Mouse (Mus musculus): ENCODE measurements around the gene Tcp11x2. TPM values are rescaled to one million over a fixed set of nuclear protein-coding genes. Genes with fewer than 3 reads are reported as not detected.

Gene Tcp11x2
- not detected in 2 replicates for polyA plus RNA-seq (2012; rRNA removed; ENCODE audit: low replicate concordance)

GRCm38 (mm10) chrX:135693633-135694032 is at the start of gene Tcp11x2:
TSS of gene Tcp11x2 (minus strand) at chrX:135693790.

GRCm38 (mm10) chrX:135742304-135743055 is 48.9 kb upstream of the Tcp11x2 start, which contains the start of the genes Armcx5 and Gprasp1:
TSS of gene Armcx5 (plus strand) at chrX:135742733.
TSS of gene Gprasp1 (plus strand) at chrX:135742733.

GRCm38 (mm10) chrX:135725161-135725560 is 31.6 kb upstream of the Tcp11x2 start, which contains the start of gene Tmsb15a:
TSS of gene Tmsb15a (minus strand) at chrX:135725261.

GRCm38 (mm10) chrX:135627605-135628004 is 66.0 kb downstream of the Tcp11x2 start, which contains the start of gene Prame:
TSS of gene Prame (minus strand) at chrX:135627705.

Other genes starting within 250 kb of the Tcp11x2 start
- not detected in 2 replicates for gene AV320801, start 199.2 kb downstream of the Tcp11x2 start, polyA plus RNA-seq (2012; rRNA removed; ENCODE audit: low replicate concordance)
- gene Nxf7, start 95.0 kb downstream of the Tcp11x2 start, polyA plus RNA-seq (2012; rRNA removed; ENCODE audit: low replicate concordance): 0.75 and 1.7 TPM in 2 replicates
- gene Prame, start 66.1 kb downstream of the Tcp11x2 start, polyA plus RNA-seq (2012; rRNA removed; ENCODE audit: low replicate concordance): not detected in 2 replicates
- not detected in 2 replicates for gene Tmsb15a, start 31.5 kb upstream of the Tcp11x2 start, polyA plus RNA-seq (2012; rRNA removed; ENCODE audit: low replicate concordance)
- 0.90 and 1.1 TPM in 2 replicates for gene Armcx5, start 48.9 kb upstream of the Tcp11x2 start, polyA plus RNA-seq (2012; rRNA removed; ENCODE audit: low replicate concordance)
- gene Gprasp1, start 48.9 kb upstream of the Tcp11x2 start, polyA plus RNA-seq (2012; rRNA removed; ENCODE audit: low replicate concordance): 12.1 and 14.5 TPM in 2 replicates
- gene Bhlhb9, start 103.8 kb upstream of the Tcp11x2 start, polyA plus RNA-seq (2012; rRNA removed; ENCODE audit: low replicate concordance): 2.1 and 3.1 TPM in 2 replicates
- gene Gprasp2, start 145.2 kb upstream of the Tcp11x2 start, polyA plus RNA-seq (2012; rRNA removed; ENCODE audit: low replicate concordance): 0.55 and 6.6 TPM in 2 replicates